Mouse (Mus musculus) spleen, adult 2 months (tissue): ENCODE results near the gene Mocs3.

ENCODE experiments used
- CTCF ChIP-seq: fragments of 200-500 bp; IDR thresholded peaks from 2 replicates; pipeline ENCODE4 v1.5.1; 2011; ENCODE audit warnings: mild to moderate bottlenecking, inconsistent platforms; ENCODE audit not compliant: insufficient read depth, insufficient read length, insufficient replicate concordance; ENCODE audit errors: extremely low read depth
- POLR2A ChIP-seq: fragments of 200-500 bp; IDR thresholded peaks from 2 replicates; pipeline ENCODE4 v1.6.1; 2011; ENCODE audit warnings: low read depth, low read length, inconsistent platforms

GRCm38 (mm10) chr2:168223326-168223725 is 7.1 kb upstream of the Mocs3 start:
- TF ChIP-seq POLR2A: no peak
- no peak for TF ChIP-seq CTCF
